Mouse (Mus musculus) adrenal gland, adult 10 weeks (tissue): ENCODE results near the gene Btbd9. TPM values are rescaled to one million over a fixed set of nuclear protein-coding genes. Genes with fewer than 3 reads are reported as not detected.

Source experiments
- polyA plus RNA-seq: library from polyadenylated mRNA; stranded (reverse); fragments of 350-450 nt; fragmentation: Illumina TruSeq; extraction: RNeasy Lipid Tissue Mini Kit (QIAGEN cat#74804); gene quantifications from one replicate; pipeline ENCODE4 v1.2.3, GENCODE M21; 2014; ENCODE audit warnings: low read depth, low replicate concordance

Gene Btbd9
- 6.7 TPM for polyA plus RNA-seq

GRCm38 (mm10) chr17:30575941-30576773 is at the start of gene Btbd9:
Gene Btbd9, minus strand, starts transcription at chr17:30576488.

DNA sequence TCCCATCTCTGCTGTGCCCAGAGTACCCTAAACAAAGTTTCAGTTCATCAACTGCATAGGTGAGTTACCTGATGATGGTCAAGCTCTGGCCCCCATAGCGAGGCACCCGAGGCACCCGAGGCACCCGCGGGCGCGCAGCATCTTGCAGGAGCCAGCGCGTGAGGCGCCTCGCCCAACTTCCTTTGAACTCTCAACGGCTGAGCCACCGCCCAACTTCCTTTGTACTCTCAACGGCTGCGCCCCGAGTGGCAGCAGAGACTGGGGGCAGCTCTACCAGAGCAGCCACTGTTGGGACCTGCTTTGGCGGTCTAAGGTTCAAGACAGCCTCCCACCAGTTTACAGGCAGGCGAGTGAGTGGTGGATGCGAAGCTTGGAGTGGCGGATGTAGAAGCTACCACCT is 47.8 kb upstream of the Btbd9 start, which contains the start of gene Dnah8:
Gene Dnah8 (plus strand): TSS at position 223 of the 400 bp plus-strand sequence.

Other genes with a start within 250 kb of the Btbd9 start
- gene Dnah8, start 47.9 kb upstream of the Btbd9 start, polyA plus RNA-seq, result 0.17 TPM
- 173 TPM for gene Glo1, start 50.4 kb upstream of the Btbd9 start, polyA plus RNA-seq